Mouse (Mus musculus) limb, embryonic 12.5 days (tissue): ENCODE results near the gene Dmc1. TPM values are rescaled to one million over a fixed set of nuclear protein-coding genes. Genes with fewer than 3 reads are reported as not detected.

ENCODE experiments used
- ATAC-seq: fragments of 200-750 bp; cut with Nextera tagmentation; 2 replicates; pipeline ENCODE4 v1.8.0; 2017; ENCODE audit warnings: low read depth, moderate TSS enrichment; ENCODE audit not compliant: insufficient number of reproducible peaks, insufficient read depth, low FRiP score, low TSS enrichment
- H3K27ac ChIP-seq: fragments of 300-500 bp; sonication (generic); 2 replicates; pipeline ENCODE4 v1.5.1; 2016; ENCODE audit warnings: mild to moderate bottlenecking, moderate library complexity
- H3K27me3 ChIP-seq: fragments of 300-500 bp; sonication (generic); 2 replicates; pipeline ENCODE4 v1.6.1; 2016; ENCODE audit warnings: mild to moderate bottlenecking, moderate library complexity
- H3K36me3 ChIP-seq: fragments of 300-500 bp; sonication (generic); 2 replicates; pipeline ENCODE4 v1.6.1; 2016; ENCODE audit warnings: mild to moderate bottlenecking, moderate library complexity
- H3K4me1 ChIP-seq: fragments of 300-500 bp; sonication (generic); replicated peaks from 2 replicates; pipeline ENCODE4 v1.6.1; 2016
- H3K4me2 ChIP-seq: fragments of 300-500 bp; sonication (generic); 2 replicates; pipeline ENCODE4 v1.6.1; 2016; ENCODE audit warnings: mild to moderate bottlenecking, moderate library complexity
- H3K4me3 ChIP-seq: fragments of 300-500 bp; sonication (generic); replicated peaks from 2 replicates; pipeline ENCODE4 v1.5.1; 2016; ENCODE audit warnings: mild to moderate bottlenecking
- H3K9ac ChIP-seq: fragments of 300-500 bp; sonication (generic); replicated peaks from 2 replicates; pipeline ENCODE4 v1.6.1; 2016; ENCODE audit warnings: mild to moderate bottlenecking, moderate library complexity
- H3K9me3 ChIP-seq: fragments of 300-500 bp; sonication (generic); 2 replicates; pipeline ENCODE4 v1.6.1; 2016; ENCODE audit warnings: mild to moderate bottlenecking, moderate library complexity
- WGBS: fragments of 180-500 bp; shearing (Covaris S2); methylation state at CpG from one replicate; pipeline ENCODE4 v1.1.7; 2016; 5-methylcytosine and 5-hydroxymethylcytosine counted together
- polyA plus RNA-seq: library from polyadenylated mRNA; unstranded; fragments of >200 nt; fragmentation: Nextera tagmentation; extraction: Ambion mirVana; gene quantifications from 2 replicates; pipeline ENCODE4 v1.2.1, GENCODE M21; 2016

Gene Dmc1
- polyA plus RNA-seq, 1 experiment from 2014 or later: 2.0 TPM

DNA sequence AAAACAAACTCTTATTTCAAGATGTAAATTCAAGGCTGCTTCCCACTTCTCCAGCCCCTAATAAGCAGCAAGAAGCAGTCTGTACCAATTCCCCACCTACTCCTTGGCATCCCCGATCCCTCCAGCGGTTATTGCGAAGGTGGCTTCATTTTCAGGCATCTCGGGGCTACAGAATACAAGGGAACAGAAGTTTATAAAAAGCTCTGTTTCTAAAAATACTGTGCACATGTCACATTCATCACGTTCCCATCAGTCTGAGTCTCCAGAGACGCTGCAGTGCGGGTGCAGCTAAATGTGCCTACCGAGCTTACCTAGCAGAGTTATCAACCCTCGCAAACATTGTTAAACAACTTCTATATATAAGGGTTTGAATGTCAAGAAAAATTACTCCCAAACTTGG is 42.5 kb downstream of the Dmc1 start:
- H3K9me3 ChIP-seq: no peaks in the 10 kb centered on the region
- no peak overlapping the region for H3K4me3 ChIP-seq
- no peaks in the 10 kb centered on the region for H3K4me1 ChIP-seq
- no peak overlapping the region for H3K9ac ChIP-seq
- no peak overlapping the region for H3K27ac ChIP-seq
- H3K4me2 ChIP-seq: no peak overlapping the region
- H3K36me3 ChIP-seq: no peaks in the 10 kb centered on the region
- no peaks in the 10 kb centered on the region for H3K27me3 ChIP-seq
- WGBS: 86% methylated on average over 9 of the region's 9 CpGs
- no peak for ATAC-seq

DNA sequence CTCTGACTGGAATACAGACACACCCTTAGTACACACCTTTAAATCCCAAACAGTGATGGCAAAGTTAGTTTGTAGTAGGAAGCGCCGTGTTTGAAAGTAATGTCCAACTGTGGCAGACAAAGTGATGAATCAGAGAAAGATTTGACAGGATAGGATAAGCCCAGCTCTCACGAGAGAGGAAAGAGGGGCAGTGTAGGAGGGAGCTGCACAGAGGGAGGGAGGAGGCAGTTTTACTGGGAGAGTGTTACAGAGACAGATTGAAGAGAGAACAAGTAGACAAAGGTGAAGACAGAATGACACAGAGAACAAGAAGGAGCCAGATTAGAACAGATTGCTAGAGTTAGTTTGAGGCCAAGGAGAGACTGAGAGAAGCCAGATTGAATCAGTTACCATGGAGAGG is 45.3 kb downstream of the Dmc1 start:
- no peaks in the 10 kb centered on the region for H3K4me1 ChIP-seq
- no peak overlapping the region for H3K4me2 ChIP-seq
- no peaks in the 10 kb centered on the region for H3K36me3 ChIP-seq
- 67% methylated on average over 3 of the region's 3 CpGs for WGBS
- no peaks in the 10 kb centered on the region for H3K9me3 ChIP-seq
- H3K27me3 ChIP-seq: no peaks in the 10 kb centered on the region
- no peak overlapping the region for H3K9ac ChIP-seq
- ATAC-seq: no peak
- no peak overlapping the region for H3K27ac ChIP-seq
- no peak overlapping the region for H3K4me3 ChIP-seq

DNA sequence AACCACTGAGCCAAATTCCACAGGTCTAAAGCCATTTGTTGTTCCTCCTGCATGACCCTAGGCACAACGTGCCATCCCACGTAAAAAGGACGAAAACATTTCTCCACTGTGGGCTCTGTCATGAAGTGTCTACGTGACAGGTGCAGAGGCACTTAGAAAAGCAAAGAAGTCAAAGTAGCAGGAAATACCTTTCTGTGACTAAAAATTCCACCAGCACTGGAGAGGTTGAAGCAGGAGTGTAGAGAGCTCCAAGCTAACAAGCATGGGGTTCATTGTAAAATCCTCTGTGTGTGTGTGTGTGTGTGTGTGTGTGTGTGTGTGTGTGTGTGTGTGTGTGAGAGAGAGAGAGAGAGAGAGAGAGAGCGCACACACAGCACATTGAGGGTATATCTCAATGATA is 52.3 kb downstream of the Dmc1 start:
- no peak for ATAC-seq
- Histone ChIP-seq H3K27ac (no peak overlapping the region), H3K9ac (no peak overlapping the region), H3K4me2 (no peak overlapping the region), H3K9me3 (no peaks in the 10 kb centered on the region), H3K27me3 (no peaks in the 10 kb centered on the region; the same call in none of the 2 replicates), H3K4me1 (no peaks in the 10 kb centered on the region), H3K36me3 (no peaks in the 10 kb centered on the region), H3K4me3 (no peak overlapping the region)
- 81% methylated on average over 5 of the region's 5 CpGs for WGBS

DNA sequence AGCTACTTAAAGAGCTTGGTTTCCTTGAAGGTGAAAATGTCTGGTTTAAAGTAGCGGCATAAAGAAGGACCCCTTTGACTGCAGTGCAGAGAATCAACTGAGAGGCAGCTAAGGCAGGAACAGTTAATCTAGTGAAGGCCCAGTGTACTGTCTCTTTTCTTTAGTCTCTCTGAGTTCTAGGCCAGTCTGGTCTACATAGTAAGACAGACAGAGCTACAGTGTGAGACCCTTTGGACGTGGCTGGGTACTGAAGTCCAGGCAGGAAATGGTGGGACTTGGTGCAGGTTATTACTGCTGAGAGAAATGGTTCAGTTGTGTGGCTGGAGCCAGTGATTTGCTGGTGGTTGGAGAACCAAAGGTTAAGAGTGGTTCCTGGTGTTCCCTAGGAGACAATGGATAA is 56.7 kb downstream of the Dmc1 start:
- Histone ChIP-seq H3K9ac (no peak overlapping the region), H3K9me3 (no peaks in the 10 kb centered on the region), H3K36me3 (peaks cover 12% of the 10 kb centered on the region), H3K4me1 (peaks cover 13% of the 10 kb centered on the region), H3K4me2 (no peak overlapping the region), H3K4me3 (no peak overlapping the region), H3K27ac (no peak overlapping the region), H3K27me3 (no peaks in the 10 kb centered on the region; the same call in 1 of the 2 replicates)
- no peak for ATAC-seq
- WGBS: 94% methylated on average over 2 of the region's 2 CpGs

DNA sequence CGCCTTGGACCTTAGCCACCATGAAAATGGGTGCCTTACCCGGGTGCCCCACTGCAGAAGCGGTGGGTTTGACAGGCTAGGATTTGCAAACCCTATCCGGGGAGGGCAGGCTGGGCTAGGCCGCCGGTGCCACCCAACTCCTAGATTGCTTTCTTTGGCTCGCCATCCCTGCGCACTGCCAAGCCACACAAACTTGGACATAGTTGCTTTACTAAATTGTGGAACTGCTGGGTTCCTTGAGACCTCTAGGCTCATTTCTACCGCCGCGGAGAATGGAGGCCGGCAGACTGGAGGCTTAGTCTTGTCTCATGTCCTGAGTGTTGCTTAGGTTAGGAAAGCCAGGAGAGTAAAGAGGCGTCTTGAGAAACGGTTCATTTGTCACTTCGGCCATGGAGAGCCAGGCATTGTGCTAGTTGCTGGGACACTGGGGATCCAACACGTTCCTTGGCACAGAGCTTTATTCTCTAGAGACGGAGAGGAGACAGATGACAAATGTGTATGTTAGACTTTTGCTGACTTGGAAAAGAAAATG is 57.6 kb downstream of the Dmc1 start:
- Histone ChIP-seq H3K4me1 (peaks cover 13% of the 10 kb centered on the region), H3K9ac (peak overlapping the region; percentile 98), H3K9me3 (no peaks in the 10 kb centered on the region), H3K36me3 (peaks cover 21% of the 10 kb centered on the region), H3K4me3 (peak overlapping the region; percentile 85), H3K4me2 (peak overlapping the region; percentile 78), H3K27ac (peak overlapping the region; percentile 97), H3K27me3 (no peaks in the 10 kb centered on the region; the same call in 1 of the 2 replicates)
- WGBS: 79% methylated on average over 17 of the region's 17 CpGs
- ATAC-seq: 0 out of 2 replicates have a peak, but pooled peaks have one; percentile 4

DNA sequence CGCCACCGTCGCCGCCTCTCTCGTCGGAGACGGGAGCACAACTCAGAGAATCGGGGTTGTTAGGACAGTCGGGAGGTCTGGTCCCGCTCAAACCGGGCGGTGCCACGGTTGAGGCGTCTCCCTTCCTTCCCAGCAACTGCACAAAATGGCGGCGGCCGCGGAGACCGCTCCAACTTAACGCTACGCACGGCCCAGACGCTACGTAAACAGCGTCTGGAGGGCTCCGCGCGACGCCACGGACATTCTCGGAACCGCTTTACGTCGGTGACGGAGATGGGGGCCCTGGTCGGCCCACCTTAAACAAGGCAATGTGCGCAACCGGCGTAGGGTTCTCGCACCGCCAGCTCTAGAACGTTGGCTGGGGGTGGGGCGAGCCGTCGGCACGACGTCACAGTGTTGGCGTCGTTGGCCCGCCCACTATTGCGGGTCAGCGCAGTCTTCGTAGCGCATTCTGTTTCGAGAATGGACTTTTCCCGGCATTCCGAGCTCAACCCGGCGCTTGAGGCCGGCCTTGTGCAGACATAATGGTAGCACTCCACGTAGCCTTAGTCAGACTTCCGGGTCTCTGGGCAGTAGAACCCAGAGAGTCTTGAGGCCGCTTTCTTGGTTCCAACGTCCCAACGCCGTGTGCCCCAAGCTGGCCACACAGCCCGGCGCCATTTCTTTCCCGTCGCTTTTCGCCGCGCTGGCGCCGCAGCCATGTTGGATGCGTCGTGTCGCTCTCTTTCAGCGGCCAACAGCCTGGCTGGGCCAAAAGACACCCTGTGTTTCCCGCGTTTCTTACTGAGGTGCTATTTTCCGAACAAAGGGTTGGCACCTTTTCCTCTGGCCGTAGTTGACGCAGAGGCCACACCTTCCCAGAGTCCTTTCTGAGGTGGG is 58.3 kb downstream of the Dmc1 start, which contains the start of gene Ddx17:
TSS of gene Ddx17 (minus strand) at position 332 of the 879 bp plus-strand sequence.
- Histone ChIP-seq H3K27ac (peak within 1 kb of the TSS; percentile 97), H3K4me1 (peaks cover 13% of the 10 kb centered on the region), H3K27me3 (no peaks in the 10 kb centered on the region; the same call in 1 of the 2 replicates), H3K4me2 (peak within 1 kb of the TSS; percentile 78), H3K9me3 (no peaks in the 10 kb centered on the region), H3K9ac (peak within 1 kb of the TSS; percentile 98), H3K36me3 (peaks cover 28% of the 10 kb centered on the region), H3K4me3 (peak within 1 kb of the TSS; percentile 85)
- ATAC-seq: peak; percentile 97
- 2% methylated on average over 84 of the region's 84 CpGs for WGBS

DNA sequence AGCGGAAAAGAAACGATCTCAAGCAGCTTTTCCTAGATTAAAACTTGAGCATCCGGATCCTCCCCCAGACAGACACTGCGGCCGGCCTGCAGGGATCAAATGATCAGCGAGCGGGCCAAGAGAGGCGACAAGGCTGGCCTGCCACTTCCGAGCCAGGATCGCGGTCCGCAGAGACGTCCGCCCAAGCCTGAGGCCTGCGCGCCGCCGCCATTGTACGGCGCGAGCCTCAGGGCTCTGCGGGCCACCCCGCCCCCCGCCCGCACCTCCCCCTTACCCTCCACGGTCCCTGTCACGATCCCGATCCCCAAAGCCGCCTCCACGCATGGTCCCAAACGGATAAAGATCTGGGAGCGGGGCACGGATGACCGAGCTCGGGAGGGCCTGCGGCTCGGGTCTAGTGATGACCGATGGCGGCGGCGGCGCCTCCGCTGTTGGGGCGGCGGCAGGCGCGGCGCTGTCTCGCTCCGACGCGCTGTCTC is 58.9 kb downstream of the Dmc1 start:
- H3K36me3 ChIP-seq: peaks cover 35% of the 10 kb centered on the region
- no peaks in the 10 kb centered on the region for H3K9me3 ChIP-seq
- peak overlapping the region; percentile 85 for H3K4me3 ChIP-seq
- H3K4me1 ChIP-seq: peaks cover 13% of the 10 kb centered on the region
- under 1% methylated on average over 51 of the region's 52 CpGs for WGBS
- H3K27me3 ChIP-seq: no peaks in the 10 kb centered on the region; the same call in 1 of the 2 replicates
- H3K9ac ChIP-seq: peak overlapping the region; percentile 98
- ATAC-seq: peak; percentile 53
- peak overlapping the region; percentile 97 for H3K27ac ChIP-seq
- H3K4me2 ChIP-seq: peak overlapping the region; percentile 78

DNA sequence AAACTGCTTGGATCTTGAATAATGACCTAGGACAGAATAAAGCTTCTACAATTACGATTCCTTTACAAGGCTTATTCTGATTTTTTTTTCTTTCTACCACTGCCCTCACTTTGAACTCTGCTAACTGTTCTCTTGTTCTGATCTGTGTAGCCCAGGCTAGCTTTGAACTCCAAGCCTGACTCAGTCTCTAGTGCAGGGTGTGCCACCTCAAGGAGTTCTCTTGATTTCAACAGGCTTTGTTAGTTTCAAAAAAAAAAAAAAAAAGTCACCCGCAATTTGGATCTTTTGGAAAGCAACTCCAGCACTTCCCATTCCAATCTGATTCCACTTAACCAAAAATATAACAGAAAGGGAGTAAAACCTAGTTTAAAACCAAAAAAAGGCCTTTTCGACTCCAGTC is 59.4 kb downstream of the Dmc1 start:
- Histone ChIP-seq H3K27me3 (no peaks in the 10 kb centered on the region; the same call in 1 of the 2 replicates), H3K9ac (peak overlapping the region; percentile 98), H3K4me3 (peak overlapping the region; percentile 85), H3K27ac (peak overlapping the region; percentile 97), H3K4me2 (peak overlapping the region; percentile 78), H3K9me3 (no peaks in the 10 kb centered on the region), H3K36me3 (peaks cover 40% of the 10 kb centered on the region), H3K4me1 (peaks cover 13% of the 10 kb centered on the region)
- no peak for ATAC-seq
- WGBS: 6% methylated on average over 3 of the region's 3 CpGs

DNA sequence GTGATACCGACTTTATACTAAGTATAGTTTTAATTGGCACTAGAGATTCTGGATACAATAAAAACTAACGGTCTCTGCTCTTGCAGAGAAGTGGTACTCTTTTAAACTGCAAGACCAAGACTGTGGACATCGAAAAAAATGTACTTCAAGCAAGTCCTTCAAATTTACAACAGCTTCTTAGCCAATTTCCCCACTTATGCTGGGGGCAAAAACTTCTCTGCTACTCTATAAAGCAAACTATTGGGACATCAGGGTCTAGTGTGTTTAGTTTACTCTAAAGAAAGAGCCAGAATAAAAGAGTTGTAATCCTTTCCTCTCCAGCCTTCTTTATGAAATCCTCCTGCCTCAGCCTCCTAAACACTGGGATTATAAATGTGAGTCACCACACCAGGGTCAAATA is 60.9 kb downstream of the Dmc1 start:
- 88% methylated on average over 3 of the region's 3 CpGs for whole genome bisulfite sequencing

DNA sequence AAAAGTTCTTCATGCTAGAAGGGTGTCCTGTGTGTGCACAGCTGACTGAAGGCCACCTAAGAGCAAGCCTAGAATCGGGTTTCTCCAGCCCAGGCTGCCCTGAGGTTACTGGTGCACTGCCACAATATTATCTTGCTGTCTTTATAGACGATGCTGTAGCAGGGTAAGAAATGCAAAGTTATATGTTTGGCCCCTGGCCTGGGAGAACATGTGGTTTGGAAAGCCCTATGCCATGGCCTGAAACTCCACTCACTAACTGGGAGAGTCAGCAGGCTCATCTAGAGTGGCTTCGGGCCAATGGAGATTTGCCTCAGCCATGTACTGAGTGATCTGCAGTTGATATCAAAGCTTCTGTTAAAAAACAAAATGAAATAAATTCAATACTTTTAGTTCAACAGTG is 71.1 kb downstream of the Dmc1 start:
- H3K4me3 ChIP-seq: no peak overlapping the region
- WGBS: 81% methylated on average over 3 of the region's 3 CpGs
- no peak overlapping the region for H3K9ac ChIP-seq
- H3K27me3 ChIP-seq: no peaks in the 10 kb centered on the region
- H3K9me3 ChIP-seq: no peaks in the 10 kb centered on the region
- H3K27ac ChIP-seq: no peak overlapping the region
- ATAC-seq: no peak
- peaks cover 3% of the 10 kb centered on the region; the same call in 1 of the 2 replicates for H3K4me1 ChIP-seq
- no peak overlapping the region for H3K4me2 ChIP-seq
- H3K36me3 ChIP-seq: peaks cover 100% of the 10 kb centered on the region

More for the DNA sequence above, 60.9 kb downstream of the Dmc1 start:
- H3K4me3 ChIP-seq: peak overlapping the region; percentile 85
- no peaks in the 10 kb centered on the region for H3K9me3 ChIP-seq
- no peaks in the 10 kb centered on the region for H3K27me3 ChIP-seq
- peaks cover 13% of the 10 kb centered on the region for H3K4me1 ChIP-seq
- H3K4me2 ChIP-seq: peak overlapping the region; percentile 78
- no peak overlapping the region for H3K9ac ChIP-seq
- no peak overlapping the region for H3K27ac ChIP-seq
- peaks cover 55% of the 10 kb centered on the region for H3K36me3 ChIP-seq
- no peak for ATAC-seq

DNA sequence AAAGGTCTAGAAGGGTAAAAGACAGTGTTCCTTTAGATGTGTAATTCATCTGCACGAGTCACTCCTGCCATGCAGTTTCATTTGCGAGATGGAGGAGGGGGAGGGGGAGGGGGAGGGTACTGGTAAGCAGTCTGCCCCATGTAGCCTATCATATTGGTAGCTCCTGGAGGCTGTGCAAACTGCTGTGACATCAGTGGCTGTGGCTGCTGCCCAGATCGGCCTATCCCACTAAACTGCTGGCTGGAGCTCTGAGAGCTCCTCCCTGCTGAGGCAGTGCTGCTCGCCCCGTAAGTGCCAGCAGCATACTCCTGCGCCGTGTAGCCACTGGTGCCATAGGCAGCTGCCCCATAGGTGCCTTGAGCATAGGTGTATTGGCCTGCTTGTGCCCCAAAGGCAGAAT is 75.0 kb downstream of the Dmc1 start:
- Histone ChIP-seq H3K27ac (no peak overlapping the region), H3K4me3 (no peak overlapping the region), H3K27me3 (no peaks in the 10 kb centered on the region), H3K4me1 (peaks cover 3% of the 10 kb centered on the region; the same call in 1 of the 2 replicates), H3K9ac (no peak overlapping the region), H3K9me3 (no peaks in the 10 kb centered on the region), H3K36me3 (peaks cover 99% of the 10 kb centered on the region), H3K4me2 (no peak overlapping the region)
- no peak for ATAC-seq
- 79% methylated on average over 7 of the region's 7 CpGs for WGBS
